ENCODE assay signal across 22 mouse cellular contexts in the genomic region with DNA sequence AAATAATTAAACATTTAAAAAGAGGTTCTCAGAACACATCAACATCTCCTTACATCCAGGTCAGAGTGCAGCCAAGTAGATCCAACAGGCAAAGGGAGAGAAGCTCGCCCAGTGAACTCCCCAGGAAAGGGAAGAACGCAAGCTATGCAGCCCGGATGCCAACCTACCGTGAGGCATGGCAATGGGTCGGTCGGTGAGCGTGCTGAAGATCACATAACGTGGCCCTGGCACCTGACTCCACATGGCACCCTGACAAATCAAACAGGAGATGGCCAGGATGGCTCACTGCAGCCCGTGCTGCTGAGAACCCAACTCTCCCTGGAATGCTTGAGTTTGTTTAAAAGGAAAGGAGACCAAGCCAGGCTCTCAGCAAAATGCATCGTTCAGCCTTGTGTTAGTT.
DNase-seq lines count a peak whose midpoint lies in the region; ATAC-seq lines count a peak whose summit lies in the region.
"Had no signal": no experiment of that assay in that cellular context is flagged by ENCODE, and none has a peak within 500 bp of the region (broad histone marks: within the 10 kb centered on the region; RNA-seq: fewer than 3 reads in every experiment).

No protein-coding gene starts in this region.

- no peaks in the 10 kb centered on the region for H3K27me3 ChIP-seq in kidney, embryonic 16.5 days (ENCODE audit: insufficient read depth, low read length)
- H3K27me3 ChIP-seq: CH12.LX; hindbrain, embryonic 12.5 days; Patski had no signal

- H3K27ac ChIP-seq in kidney, embryonic 16.5 days (ENCODE audit: low read length): no peak overlapping the region
- H3K27ac ChIP-seq: embryonic facial prominence, embryonic 10.5 days; forebrain, embryonic 10.5 days; heart, embryonic 10.5 days; hindbrain, embryonic 12.5 days had no signal

- H3K4me3 ChIP-seq in kidney, embryonic 16.5 days (ENCODE audit: low read length): no peak overlapping the region
- H3K4me3 ChIP-seq: embryonic facial prominence, embryonic 10.5 days; forebrain, embryonic 10.5 days; heart, embryonic 10.5 days; hindbrain, embryonic 12.5 days had no signal

- intact Hi-C loops in gastrocnemius, postnatal 14 days (cut with DNase I; ENCODE audit: low total_unique reads): no loop called here

- no peaks in the 10 kb centered on the region for H3K4me1 ChIP-seq in kidney, embryonic 16.5 days (ENCODE audit: insufficient read depth, low read length)
- H3K4me1 ChIP-seq: embryonic facial prominence, embryonic 10.5 days; forebrain, embryonic 10.5 days; heart, embryonic 10.5 days; hindbrain, embryonic 12.5 days had no signal

- H3K4me2 ChIP-seq in kidney, embryonic 16.5 days (replicated peaks; ENCODE audit: low read depth, low read length): no peak overlapping the region
- H3K4me2 ChIP-seq: hindbrain, embryonic 12.5 days had no signal

- no peaks in the 10 kb centered on the region for H3K9me3 ChIP-seq in kidney, embryonic 16.5 days (ENCODE audit: low read length)
- H3K9me3 ChIP-seq: embryonic facial prominence, embryonic 10.5 days; heart, embryonic 10.5 days; hindbrain, embryonic 12.5 days had no signal

- H3K36me3 ChIP-seq in kidney, embryonic 16.5 days (ENCODE audit: insufficient read depth, low read length): no peaks in the 10 kb centered on the region
- H3K36me3 ChIP-seq: embryonic facial prominence, embryonic 10.5 days; forebrain, embryonic 10.5 days; heart, embryonic 10.5 days; hindbrain, embryonic 12.5 days had no signal

- H3K9ac ChIP-seq in kidney, embryonic 16.5 days (replicated peaks; ENCODE audit: low read length): no peak overlapping the region
- H3K9ac ChIP-seq: hindbrain, embryonic 12.5 days had no signal

- 90% methylated on average over 10 of the region's 10 CpGs for WGBS in kidney, embryonic 16.5 days

- ATAC-seq in kidney, embryonic 16.5 days (ENCODE audit: low FRiP score, low TSS enrichment): no peak
- ATAC-seq: activated CD4-positive, CD25-positive, alpha-beta regulatory T cell, adult 4 months; forebrain, embryonic 14.5 days; hindbrain, embryonic 16.5 days; Patski had no signal

- peak; percentile 24 to 25 for DNase-seq in cerebellum, postnatal 14 days
- DNase-seq in cerebellum, postnatal 25 days: no peak
- DNase-seq in kidney, adult 18-20 months: peak; percentile 4
- DNase-seq in 3134 (ENCODE audit: extremely low read depth, insufficient read length, low spot score): peak; percentile 3
- peak; percentile 35 for DNase-seq in gastrocnemius, postnatal 14 days
- DNase-seq in neural tube, embryonic 10.5 days (ENCODE audit: extremely low spot score, low spot score): no peak
- DNase-seq: adrenal gland, adult 2 months; adrenal gland, postnatal 25 days; cerebellum, adult 8-10 months; heart, adult 18-20 months; heart, postnatal 10 days; heart, postnatal 4 days had no signal

Comparison
In these comparisons a context has a peak if more than half of its experiments do, and no peak if none do; other contexts are left out.
1. DNase-seq: peak in cerebellum, postnatal 14 days (2 of 2), kidney, adult 18-20 months (single experiment), 3134 (single experiment) and gastrocnemius, postnatal 14 days (single experiment); none in cerebellum, postnatal 25 days (0 of 2) and neural tube, embryonic 10.5 days (single experiment).